Mouse (Mus musculus): ENCODE data around the gene D5Ertd579e. TPM values are rescaled to one million over a fixed set of nuclear protein-coding genes. Genes with fewer than 3 reads are reported as not detected.

Gene D5Ertd579e
- total RNA-seq, 2 experiments from 2014 or later, result 20.0 to 36.0 TPM

DNA sequence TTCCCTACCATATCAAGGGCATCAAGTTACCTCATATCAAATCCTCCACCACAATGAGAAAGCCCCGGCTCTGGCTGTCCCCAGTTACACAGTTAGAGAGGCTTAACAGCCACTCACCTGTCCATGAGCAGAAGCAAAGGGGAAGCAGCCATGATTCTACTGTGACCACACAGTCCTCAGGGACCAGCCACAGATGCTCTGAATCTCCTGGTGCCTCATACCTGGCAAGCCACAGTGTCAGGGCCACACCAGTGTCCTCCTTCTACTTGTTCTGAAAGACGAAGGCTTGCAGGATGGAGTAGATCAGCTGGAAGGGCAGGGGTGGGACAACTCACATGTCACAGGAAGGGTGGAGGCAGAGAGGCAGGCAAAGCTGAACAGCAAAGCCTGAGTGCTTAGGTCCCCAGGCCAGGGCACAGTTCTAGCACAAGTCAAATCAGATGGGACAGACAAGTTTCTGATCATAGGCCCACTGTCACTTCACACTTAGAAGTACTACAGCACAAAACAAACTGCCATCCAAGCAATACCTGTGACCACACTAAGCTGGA, 142.7 kb downstream of the D5Ertd579e start:
- ATAC-seq (ENCODE audit: poor library complexity, severe bottlenecking), result 0 out of 2 replicates have a peak, but pooled peaks have one; percentile 3

- no peak for ATAC-seq (ENCODE audit: poor library complexity, severe bottlenecking)
These were observed 143.4 kb downstream of the D5Ertd579e start for GRCm38 (mm10) chr5:36552391-36552790.

Other genes with a start within 250 kb of the D5Ertd579e start
- gene Grpel1, start 231.0 kb downstream of the D5Ertd579e start, total RNA-seq (2015), result 24.3 and 24.7 TPM in 2 replicates
- gene Grpel1, start 231.0 kb downstream of the D5Ertd579e start, total RNA-seq (2017), result 21.9 and 24.3 TPM in 2 replicates
- 12.0 and 14.0 TPM in 2 replicates for gene Tada2b, start 211.7 kb downstream of the D5Ertd579e start, total RNA-seq (2015)
- gene Tada2b, start 211.7 kb downstream of the D5Ertd579e start, total RNA-seq (2017), result 16.5 and 23.3 TPM in 2 replicates
- 0.57 TPM in 1 of 2 replicates, not detected in the other for gene Ccdc96, start 211.4 kb downstream of the D5Ertd579e start, total RNA-seq (2015)
- 0.08 and 0.18 TPM in 2 replicates for gene Ccdc96, start 211.4 kb downstream of the D5Ertd579e start, total RNA-seq (2017)
- 22.3 and 25.5 TPM in 2 replicates for gene Tbc1d14, start 102.7 kb downstream of the D5Ertd579e start, total RNA-seq (2015)
- gene Tbc1d14, start 102.7 kb downstream of the D5Ertd579e start, total RNA-seq (2017), result 11.2 and 16.2 TPM in 2 replicates
- 11.4 and 14.9 TPM in 2 replicates for gene Bloc1s4, start 52.6 kb upstream of the D5Ertd579e start, total RNA-seq (2015)
- gene Bloc1s4, start 52.6 kb upstream of the D5Ertd579e start, total RNA-seq (2017), result 12.2 and 13.2 TPM in 2 replicates
- 194 and 201 TPM in 2 replicates for gene Mrfap1, start 100.7 kb upstream of the D5Ertd579e start, total RNA-seq (2015)
- gene Mrfap1, start 100.7 kb upstream of the D5Ertd579e start, total RNA-seq (2017), result 227 and 275 TPM in 2 replicates
- gene Man2b2, start 134.6 kb upstream of the D5Ertd579e start, total RNA-seq (2015), result 29.5 and 42.3 TPM in 2 replicates
- 19.7 and 23.9 TPM in 2 replicates for gene Man2b2, start 134.6 kb upstream of the D5Ertd579e start, total RNA-seq (2017)
- gene Ppp2r2c, start 172.5 kb upstream of the D5Ertd579e start, total RNA-seq (2015), result not detected in 2 replicates
- gene Ppp2r2c, start 172.5 kb upstream of the D5Ertd579e start, total RNA-seq (2017), result not detected in 2 replicates

Measured in megakaryocyte, adult 5-6 weeks (primary cell).